Mouse (Mus musculus) layer of hippocampus, adult 18-20 months (tissue): ENCODE data around the gene Zkscan5. TPM values are rescaled to one million over a fixed set of nuclear protein-coding genes. Genes with fewer than 3 reads are reported as not detected.
"Not testable (repeated sequence)": the region's sequence is repeated elsewhere in the genome, so short reads cannot be mapped to it uniquely, and the experiment has no call there.

ENCODE experiments used
- DNase-seq, 2 experiments: peaks; one replicate each; pipeline ENCODE4 v3.0.0; 2022; ENCODE audit warnings: low spot score in 2 of 2
- total RNA-seq, 2 experiments: library from RNA; stranded (reverse); gene quantifications; 2 replicates each; pipeline ENCODE4 v1.2.3; 2021

Zkscan5 gene
- total RNA-seq, 2 experiments from 2014 or later, result 11.6 to 12.0 TPM

DNA sequence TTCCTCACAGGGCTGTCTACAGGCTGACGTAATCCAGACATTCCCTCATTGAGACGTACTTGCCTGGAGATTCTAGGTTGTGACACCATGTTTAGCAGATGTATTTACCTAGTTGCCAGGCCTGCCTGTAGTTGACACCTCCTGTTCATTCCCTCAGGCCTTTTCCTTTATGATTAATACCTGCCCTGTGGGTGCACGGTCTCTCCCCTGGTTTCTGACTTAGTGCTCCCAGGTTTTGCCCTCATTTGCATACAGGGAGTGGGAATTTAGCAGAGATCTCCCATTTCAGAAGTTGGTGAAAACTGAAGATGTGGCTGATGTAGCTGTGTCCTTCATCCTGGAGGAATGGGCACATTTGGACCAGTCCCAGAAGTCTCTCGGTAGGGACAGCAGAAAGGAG, 7.9 kb downstream of the Zkscan5 start:
- no peak for DNase-seq

GRCm38 (mm10) chr5:145213505-145213904, 9.1 kb downstream of the Zkscan5 start:
- DNase-seq, result no peak

GRCm38 (mm10) chr5:145214679-145215078, 10.3 kb downstream of the Zkscan5 start:
- DNase-seq, result no peak

DNA sequence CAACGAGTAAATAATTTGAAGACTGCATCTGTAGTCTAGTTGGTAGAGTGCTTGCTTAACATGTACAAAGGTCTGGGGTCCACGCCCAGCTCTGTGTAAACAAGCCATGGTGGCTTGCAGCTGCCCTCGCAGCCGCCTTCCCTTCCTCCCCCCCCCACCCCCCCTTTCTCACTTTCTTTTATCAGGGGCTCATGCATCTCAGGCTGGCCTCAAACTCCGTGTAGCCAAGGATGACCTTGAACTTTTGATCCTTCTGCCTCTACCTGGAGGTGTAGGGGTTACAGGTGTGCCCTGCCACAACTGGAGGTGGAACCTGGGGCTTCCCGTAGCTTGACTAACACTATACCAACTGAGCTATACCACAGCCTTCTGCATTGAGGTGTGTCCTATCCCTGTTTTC, 13.4 kb downstream of the Zkscan5 start:
- no peak for DNase-seq

GRCm38 (mm10) chr5:145218206-145218605, 13.8 kb downstream of the Zkscan5 start:
- DNase-seq, result no peak

DNA sequence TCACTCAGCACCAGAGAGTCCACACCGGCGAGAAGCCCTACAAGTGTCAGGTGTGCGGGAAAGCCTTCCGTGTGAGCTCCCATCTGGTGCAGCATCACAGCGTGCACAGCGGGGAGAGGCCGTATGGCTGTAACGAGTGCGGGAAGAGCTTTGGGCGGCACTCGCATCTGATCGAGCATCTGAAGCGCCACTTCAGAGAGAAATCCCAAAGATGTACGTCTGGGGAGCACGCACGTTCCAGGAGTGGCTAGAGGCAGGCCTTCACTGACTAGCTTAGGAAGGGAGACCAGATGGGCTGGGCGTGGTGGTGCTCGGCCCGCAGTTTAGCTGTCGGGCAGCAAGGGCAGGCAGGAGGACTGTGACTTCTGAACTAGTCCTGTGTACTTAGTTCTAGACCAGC, 14.3 kb downstream of the Zkscan5 start:
- no peak for DNase-seq

GRCm38 (mm10) chr5:145219981-145220380, 15.6 kb downstream of the Zkscan5 start:
- no peak for DNase-seq

GRCm38 (mm10) chr5:145222840-145223239, 18.5 kb downstream of the Zkscan5 start:
- DNase-seq, result no peak

GRCm38 (mm10) chr5:145223395-145223794, 19.0 kb downstream of the Zkscan5 start:
- DNase-seq, result no peak

DNA sequence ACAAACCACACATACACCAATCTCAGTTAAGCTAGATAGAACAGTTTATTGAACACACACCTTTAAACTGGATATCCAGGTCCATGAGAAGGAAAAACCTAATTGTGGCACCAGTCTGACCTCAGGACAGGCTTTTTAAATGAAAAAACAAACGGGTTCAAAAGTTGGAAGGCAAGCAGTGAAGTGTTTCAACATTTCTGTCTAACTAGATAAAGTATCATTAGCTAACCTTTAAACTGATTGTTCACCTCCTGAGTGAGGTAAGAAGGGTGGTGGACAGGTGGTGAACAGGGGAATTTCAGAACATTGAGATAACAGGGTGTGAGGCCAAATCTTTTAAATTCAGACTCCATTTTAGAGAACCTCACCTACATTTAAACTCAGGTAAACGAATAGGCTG, 22.1 kb downstream of the Zkscan5 start:
- no peak for DNase-seq

DNA sequence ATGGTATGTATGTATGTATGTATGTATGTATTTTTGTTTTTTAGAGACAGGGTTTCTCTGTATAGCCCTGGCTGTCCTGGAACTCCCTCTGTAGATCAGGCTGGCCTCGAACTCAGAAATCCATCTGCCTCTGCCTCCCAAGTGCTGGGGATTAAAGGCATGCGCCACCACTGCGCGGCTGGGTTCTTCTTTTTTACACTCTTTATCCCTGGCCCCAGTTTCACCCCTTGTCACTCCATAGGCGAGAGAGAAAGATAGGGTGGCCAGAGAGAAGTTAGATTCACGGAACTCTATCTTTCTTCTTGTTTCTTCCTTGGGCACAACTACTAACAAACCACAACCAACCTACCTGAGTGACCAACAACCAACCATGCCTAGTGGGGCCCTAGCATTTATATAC, 24.9 kb downstream of the Zkscan5 start:
- DNase-seq, result not testable (repeated sequence)

- no peak for DNase-seq
These were observed 26.3 kb downstream of the Zkscan5 start for GRCm38 (mm10) chr5:145230641-145231040.

GRCm38 (mm10) chr5:145231367-145231871, 27.1 kb downstream of the Zkscan5 start, which contains the start of gene Zfp655:
Gene Zfp655, plus strand, starts transcription at chr5:145231715.
- DNase-seq, result peak; percentile 98

DNA sequence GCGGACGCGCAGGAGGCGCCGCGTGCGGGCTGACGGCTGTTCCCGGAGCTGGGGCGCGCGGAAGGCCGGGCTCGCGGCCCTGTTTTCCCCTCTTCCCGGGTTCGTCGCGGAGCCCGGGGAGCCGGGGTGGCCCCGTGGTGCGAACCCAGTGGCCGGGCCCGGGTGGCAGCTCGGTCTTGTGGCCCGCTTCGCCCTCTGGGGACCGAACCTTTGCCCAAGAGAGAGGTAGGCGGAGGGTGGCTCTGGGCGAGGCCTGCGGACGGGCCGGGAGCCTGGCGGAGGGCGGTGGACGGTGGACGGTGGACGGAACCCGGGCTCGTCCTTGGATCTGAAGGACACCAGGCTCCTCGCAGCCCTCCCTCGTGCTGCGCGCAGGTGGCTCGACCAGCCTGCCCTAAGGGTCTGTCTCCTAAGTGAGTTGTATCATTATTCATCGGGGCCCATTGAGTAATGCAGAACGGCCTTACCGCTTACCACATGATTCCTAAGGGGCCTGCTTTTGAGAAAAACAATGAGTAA, 27.6 kb downstream of the Zkscan5 start:
- DNase-seq, result no peak

GRCm38 (mm10) chr5:145234636-145235035, 30.3 kb downstream of the Zkscan5 start:
- DNase-seq, result peak in 1 of 2 experiments; percentile 20

DNA sequence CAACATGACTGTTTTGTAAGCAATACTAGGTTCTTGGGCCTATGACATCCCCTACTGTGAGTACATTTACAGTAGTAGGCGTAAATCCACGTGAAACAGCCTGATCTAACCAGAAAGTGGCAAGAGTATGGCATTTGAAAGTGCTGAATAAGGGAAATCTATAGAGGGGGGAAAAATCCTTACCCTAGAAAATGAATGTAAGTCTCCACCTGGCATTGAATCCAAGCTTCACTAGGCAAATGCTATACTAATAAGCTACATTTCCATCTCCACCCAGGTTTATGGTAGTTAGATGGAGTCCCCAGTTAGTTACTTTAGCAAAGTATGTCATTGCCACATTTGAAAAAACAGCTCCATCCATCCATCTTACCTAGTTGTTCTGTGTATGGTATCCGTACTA, 45.2 kb downstream of the Zkscan5 start:
- no peak for DNase-seq

Other genes with a start within 250 kb of the Zkscan5 start
- gene Smurf1, start 238.7 kb upstream of the Zkscan5 start, total RNA-seq, result 10 to 100 TPM; 29.4 to 32.2 TPM
- not detected for gene Gm4871, start 171.8 kb upstream of the Zkscan5 start, total RNA-seq
- gene 1700018F24Rik, start 161.6 kb upstream of the Zkscan5 start, total RNA-seq, result not detected
- 100 to 1,000 TPM; 254 to 263 TPM for gene Arpc1a, start 120.7 kb upstream of the Zkscan5 start, total RNA-seq
- gene Kpna7, start 120.5 kb upstream of the Zkscan5 start, total RNA-seq, result not detected
- 10 to 100 TPM; 17.5 to 19.1 TPM for gene Arpc1b, start 90.3 kb upstream of the Zkscan5 start, total RNA-seq
- 10 to 100 TPM; 88.5 to 94.7 TPM for gene Pdap1, start 64.3 kb upstream of the Zkscan5 start, total RNA-seq
- 10 to 100 TPM; 66.7 to 71.9 TPM for gene Bud31, start 64.2 kb upstream of the Zkscan5 start, total RNA-seq
- gene Ptcd1, start 37.5 kb upstream of the Zkscan5 start, total RNA-seq, result 10 to 100 TPM; 25.2 to 28.5 TPM
- 10 to 100 TPM; 23.5 to 23.8 TPM for gene Cpsf4, start 37.3 kb upstream of the Zkscan5 start, total RNA-seq
- 100 to 1,000 TPM; 241 to 256 TPM for gene Atp5j2, start 12.5 kb upstream of the Zkscan5 start, total RNA-seq
- 10 to 100 TPM; 12.6 to 12.8 TPM for gene Zkscan14, start 2.7 kb upstream of the Zkscan5 start, total RNA-seq
- gene Zfp655, start 27.2 kb downstream of the Zkscan5 start, total RNA-seq, result 10 to 100 TPM; 27.6 to 28.9 TPM
- 10 to 100 TPM; 19.7 to 20.1 TPM for gene Zscan25, start 75.9 kb downstream of the Zkscan5 start, total RNA-seq
- not detected for gene Cyp3a57, start 140.7 kb downstream of the Zkscan5 start, total RNA-seq